Mouse (Mus musculus) right cerebral cortex, postnatal 14 days (tissue): ENCODE data around the gene Cdc37l1.

Source experiments
- DNase-seq: peaks from one replicate; pipeline ENCODE4 v3.0.0; 2022

The Cdc37l1 gene

GRCm38 (mm10) chr19:29009046-29009445, 18.9 kb downstream of the Cdc37l1 start:
- DNase-seq: no peak

DNA sequence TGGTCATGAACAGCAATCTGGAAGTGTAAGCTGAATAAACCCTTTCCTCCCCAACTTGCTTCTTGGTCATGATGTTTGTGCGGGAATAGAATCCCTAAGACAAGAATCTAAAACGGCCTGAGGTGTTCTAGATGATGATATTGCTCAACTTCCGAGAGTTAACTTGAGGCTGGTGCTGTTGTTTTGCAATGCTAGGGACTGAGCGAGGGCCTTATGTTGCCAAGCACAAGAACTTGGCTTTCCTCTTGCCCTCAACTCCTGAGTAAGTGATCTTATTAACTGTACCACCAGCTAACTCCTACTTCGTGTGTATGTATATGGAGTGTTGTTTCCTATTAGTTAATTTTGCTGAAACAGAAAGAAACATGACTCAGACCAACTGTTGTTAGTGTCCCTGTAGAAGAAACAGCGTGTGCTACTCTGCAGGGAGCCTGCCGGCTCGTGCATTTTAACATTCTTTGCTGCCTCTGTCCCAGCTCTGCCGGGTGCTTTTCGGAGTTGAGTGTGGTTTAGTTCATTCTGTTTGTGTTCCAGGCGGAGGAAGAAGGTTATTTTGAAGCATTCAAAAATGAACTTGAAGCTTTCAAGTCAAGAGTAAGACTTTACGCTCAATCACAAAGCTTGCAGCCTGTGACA, 21.3 kb downstream of the Cdc37l1 start:
- no peak for DNase-seq

GRCm38 (mm10) chr19:29014466-29015055, 24.4 kb downstream of the Cdc37l1 start:
- DNase-seq: no peak

DNA sequence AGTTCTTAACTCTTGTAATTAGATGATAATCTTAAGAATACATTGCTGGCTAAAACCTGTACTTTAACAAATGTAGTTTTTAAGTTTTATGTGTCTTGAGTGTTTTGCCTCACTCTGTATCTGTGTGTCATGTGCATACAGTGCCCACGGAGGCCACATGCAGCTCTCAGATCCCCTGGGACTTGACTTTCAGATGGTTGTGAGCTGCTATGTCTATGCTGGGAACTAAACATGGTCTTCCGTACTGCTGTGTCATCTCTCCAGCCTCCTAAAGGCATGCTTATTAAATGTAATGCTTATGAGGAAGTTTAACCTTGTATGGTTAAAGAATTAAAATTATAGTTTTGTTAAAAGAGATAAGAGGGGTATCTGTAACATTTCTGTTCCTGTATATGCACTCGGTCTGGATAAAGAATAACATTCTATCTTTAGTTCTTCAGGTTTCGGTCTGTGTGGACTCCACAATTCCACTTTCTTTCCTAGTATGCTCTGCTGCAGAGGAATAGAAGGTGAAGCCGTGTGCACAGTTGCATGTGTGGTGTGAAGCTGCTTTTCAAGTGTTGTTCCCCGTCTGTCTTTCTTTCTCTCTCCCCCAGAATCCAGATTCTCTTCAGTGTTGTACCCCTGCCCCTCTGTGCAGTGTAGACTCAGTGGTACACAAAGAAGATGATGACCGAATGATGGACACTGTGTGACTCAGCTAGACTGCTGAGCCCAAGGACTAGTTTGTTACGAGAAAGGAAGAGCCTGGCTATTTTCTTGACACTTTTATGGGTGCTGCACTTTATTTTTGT, 25.5 kb downstream of the Cdc37l1 start:
- DNase-seq: no peak

DNA sequence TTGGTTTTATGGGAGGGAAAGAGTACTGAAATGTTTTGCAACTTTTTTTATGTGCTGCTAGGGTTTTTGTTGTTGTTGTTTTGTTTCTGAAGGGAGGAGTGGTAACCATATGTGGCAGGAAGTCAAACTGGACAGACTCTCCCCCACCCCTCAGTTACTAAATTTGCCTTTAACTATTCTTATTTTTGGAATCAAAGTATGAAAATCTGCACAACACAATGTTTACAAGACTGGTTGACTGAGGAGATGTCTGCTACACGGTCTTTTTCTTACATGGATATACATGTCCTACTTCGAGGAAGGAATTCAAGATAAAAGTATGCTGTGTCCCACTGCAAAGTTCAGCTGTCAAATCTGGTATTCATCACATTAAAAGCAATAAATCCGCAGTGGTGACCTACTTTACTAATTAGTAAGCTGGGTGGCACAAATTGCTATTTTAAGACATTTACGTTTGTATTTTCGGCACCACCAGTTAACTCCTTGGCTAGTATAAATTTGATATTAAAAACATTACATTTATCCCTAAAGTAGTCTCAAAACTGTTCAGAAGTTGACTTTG, 26.1 kb downstream of the Cdc37l1 start:
- DNase-seq: no peak

GRCm38 (mm10) chr19:29016786-29017185, 26.6 kb downstream of the Cdc37l1 start:
- no peak for DNase-seq

DNA sequence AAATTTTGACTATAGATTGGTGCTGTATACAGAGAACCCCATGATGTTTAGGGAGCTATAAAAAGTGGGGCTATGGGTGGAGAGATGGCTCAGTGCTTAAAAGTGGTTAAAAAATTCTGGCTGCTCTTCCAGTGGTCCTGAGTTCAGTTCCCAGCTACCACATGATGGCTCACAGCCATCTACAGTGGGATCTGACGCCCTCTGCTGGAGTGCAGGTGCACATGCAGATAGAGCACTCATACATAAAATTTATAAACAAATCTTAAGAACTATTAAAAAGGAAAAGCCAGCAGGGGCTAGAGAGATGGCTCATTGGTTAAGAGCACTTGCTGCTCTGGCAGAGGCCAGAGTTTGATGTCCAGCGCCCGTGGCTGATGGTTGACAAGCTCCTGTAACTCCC, 29.5 kb downstream of the Cdc37l1 start:
- no peak for DNase-seq

- DNase-seq: no peak
Observed at GRCm38 (mm10) chr19:29021754-29022345, 31.7 kb downstream of the Cdc37l1 start.

DNA sequence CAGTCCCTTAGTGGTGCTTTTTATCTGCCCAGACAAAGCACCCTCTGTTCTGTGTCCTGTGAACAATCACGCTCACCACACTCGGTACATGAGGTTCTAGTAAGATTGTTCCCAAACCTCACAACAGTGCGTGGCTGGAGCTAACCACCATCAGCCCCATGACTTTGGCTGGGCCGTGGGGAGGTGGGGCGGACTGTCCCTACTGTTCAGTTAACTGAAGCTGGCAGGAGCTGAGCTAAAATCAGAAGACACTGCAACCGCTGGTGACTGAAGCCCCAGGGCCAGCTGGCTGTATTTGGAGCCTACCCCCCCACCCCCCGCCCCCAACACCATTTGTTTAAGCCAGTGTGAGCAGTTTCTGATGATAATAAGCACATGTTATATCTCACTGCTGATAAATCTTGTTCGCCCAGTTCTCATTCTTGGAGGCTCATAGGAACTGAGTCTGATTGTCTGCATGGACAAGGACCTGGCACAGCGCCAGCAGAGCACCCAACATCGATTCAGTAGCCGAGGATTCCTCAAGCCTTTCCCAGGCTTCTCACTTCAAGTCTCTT, 34.3 kb downstream of the Cdc37l1 start:
- peak; percentile 49 for DNase-seq

DNA sequence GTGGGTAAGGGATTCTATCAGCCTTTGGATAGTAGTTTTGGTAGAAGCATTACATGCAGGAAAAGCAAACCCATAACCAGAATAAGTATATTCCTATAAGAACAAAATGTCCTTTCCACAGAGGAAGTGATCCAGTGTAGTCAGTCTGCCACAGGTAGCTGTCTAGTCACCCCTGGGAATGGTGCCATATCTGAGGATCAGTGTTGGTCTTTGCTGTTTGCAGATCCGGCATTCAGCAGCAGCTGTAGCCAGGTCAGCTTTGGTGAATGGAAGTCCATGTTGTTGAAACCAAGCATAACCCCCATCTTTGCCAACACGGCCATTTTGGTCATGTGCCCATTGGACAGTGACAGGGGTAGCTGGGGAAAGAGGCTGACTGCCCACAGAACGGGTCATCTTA, 41.6 kb downstream of the Cdc37l1 start:
- DNase-seq: no peak

DNA sequence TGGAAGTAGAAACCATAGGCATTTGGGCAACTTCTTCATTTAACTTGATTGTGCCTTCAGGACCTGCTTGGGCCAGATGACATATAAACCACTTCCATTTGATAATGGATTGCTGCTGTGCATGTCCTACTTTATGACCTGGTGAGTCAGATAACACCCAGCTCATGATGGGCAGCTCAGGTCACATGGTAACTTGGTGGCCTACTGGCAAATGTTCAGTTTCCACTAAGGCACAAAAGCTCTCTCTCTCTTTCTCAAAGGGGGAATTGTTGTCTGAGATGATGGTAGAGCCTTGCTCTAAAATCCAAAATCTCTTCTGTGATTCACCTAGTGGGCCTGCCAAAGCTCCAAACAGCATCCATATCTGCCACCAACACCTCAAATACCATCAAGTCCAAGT, 42.5 kb downstream of the Cdc37l1 start:
- no peak for DNase-seq

- DNase-seq: no peak
Observed at GRCm38 (mm10) chr19:29037026-29037425, 46.9 kb downstream of the Cdc37l1 start.

DNA sequence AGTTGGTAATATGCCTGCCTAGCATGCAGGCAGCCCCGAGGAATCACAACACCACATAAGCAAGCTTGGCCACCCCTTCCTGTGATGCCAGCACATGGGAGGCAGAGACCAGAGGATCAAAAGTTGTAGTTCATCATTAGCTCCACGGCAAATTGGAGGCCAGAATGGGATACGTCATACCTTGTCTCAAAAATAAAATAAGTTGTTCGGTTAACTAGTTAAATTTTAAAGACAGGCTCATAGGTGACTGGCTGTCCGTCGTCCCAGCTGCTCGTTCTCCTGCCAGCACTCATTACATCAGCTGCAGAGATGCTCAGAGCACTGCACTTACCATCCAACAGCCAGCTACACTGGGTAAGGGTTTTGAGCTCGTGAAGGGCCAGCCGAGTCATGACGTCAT, 47.4 kb downstream of the Cdc37l1 start:
- no peak for DNase-seq

GRCm38 (mm10) chr19:29039334-29039733, 49.2 kb downstream of the Cdc37l1 start:
- no peak for DNase-seq

DNA sequence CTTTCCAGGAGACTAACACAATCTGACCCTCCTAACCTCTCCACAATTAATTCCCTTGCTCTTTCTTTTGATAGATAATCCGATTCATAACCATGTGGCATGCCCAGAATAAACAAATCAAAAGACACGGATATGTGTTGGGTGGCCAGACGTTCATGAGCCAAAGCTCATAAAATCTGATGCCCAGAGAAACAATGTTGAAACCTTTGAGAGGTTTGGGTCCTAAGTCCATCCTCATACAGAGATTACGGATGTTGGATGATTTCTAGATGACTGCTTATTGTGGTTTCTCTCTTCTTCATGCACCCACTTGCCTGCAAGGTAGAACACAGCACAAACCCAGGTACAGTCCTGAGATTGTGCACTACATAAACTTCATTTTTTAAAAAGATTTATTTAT, 50.1 kb downstream of the Cdc37l1 start:
- no peak for DNase-seq

- DNase-seq: no peak
Observed at GRCm38 (mm10) chr19:29042143-29042542, 52.0 kb downstream of the Cdc37l1 start.

- no peak for DNase-seq
Observed at GRCm38 (mm10) chr19:29042647-29043046, 52.5 kb downstream of the Cdc37l1 start.

DNA sequence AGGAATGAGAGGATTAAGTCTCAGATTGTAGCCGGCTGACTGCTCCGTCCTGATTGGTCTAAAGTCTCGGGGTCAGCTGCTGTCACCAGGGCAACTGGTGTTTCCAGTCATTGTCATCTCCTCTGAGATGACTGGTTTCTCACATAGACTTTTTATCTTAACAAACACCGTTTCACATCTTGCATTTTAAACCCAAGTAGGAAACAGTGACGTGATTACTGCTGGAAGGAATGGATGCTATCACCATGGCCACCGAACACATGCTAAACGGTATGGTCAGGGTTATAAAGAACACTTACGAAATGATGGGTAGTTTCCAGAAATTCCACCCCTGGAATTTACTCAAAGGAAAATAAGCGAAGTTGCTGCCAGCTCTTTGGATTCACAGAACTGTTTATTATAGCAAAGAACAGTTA, 54.2 kb downstream of the Cdc37l1 start:
- no peak for DNase-seq

DNA sequence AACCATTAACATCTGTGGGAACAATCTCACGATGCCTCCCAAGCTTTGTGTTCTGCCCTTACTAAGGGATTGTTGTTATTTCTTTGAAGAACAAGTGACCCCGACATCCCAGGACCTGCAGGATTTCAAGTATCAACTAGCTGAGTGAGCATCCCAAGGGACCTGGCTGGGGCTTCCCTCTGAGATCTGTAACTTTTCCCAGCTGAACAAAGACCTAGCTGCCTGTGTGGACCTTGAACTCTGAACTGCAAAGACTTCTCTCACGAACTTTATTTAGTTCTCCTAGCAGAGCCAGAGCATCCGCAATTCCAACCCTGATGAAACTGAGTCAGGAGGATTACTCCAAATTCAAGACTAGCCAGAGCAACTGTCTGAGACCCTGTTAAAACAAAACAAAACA, 55.2 kb downstream of the Cdc37l1 start:
- DNase-seq: no peak

GRCm38 (mm10) chr19:29045956-29046650, 56.0 kb downstream of the Cdc37l1 start:
- DNase-seq: no peak

GRCm38 (mm10) chr19:29046961-29047333, 56.8 kb downstream of the Cdc37l1 start:
- no peak for DNase-seq

DNA sequence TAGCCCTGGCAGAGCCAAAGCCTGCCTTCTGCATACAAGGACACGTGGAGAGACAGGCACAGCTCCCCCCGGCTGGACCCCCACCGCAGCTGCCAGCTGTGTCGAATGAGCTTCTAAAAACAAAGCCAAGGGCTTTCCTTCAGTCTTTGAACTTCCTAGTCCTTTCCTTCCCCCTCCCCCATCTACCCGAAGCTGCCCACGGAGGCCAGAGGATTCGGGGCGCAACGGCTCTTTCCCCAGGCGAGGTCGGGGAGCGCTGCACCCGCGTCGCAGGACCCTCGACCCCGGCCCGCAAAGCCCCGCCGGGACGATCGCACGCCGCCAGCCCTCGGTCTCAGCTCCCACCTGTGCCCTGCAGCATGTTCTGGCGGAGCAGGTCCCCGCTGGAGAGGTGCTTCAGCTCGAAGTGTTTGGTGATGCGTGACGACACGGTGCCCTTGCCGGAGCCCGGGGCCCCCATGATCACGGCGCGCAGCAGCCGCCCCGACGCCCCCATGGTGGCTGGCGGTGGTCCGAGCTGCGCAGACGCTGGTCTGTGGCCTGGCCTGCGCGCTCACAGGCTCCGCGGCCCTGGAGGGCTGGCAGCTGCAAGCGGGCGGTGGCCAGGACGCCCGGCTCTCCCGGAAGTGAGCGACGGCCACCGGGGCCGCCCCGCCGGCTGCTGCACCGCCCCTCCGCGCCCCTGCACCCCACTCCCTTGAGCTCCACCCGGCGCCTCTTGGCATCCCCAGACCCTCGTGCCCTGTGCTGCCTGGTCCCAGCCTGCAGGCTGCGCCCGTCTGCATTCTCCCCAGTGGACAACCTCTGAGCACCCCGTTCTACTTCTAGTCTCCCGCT, 57.4 kb downstream of the Cdc37l1 start, which contains the start of gene Ak3:
TSS of gene Ak3 (minus strand) at position 628 of the 837 bp plus-strand sequence.
- peak; percentile 72 for DNase-seq
